Mouse (Mus musculus): ENCODE results near the gene Dusp18.
"Not testable (repeated sequence)": the region's sequence is repeated elsewhere in the genome, so short reads cannot be mapped to it uniquely, and the experiment has no call there.

Dusp18 gene

GRCm38 (mm10) chr11:3895458-3895857, 418 bp downstream of the Dusp18 start:
- no peak for DNase-seq

- DNase-seq, result no peak
Measured at GRCm38 (mm10) chr11:3895933-3896332, 893 bp downstream of the Dusp18 start.

GRCm38 (mm10) chr11:3900296-3900695, 5.3 kb downstream of the Dusp18 start:
- no peak for DNase-seq

DNA sequence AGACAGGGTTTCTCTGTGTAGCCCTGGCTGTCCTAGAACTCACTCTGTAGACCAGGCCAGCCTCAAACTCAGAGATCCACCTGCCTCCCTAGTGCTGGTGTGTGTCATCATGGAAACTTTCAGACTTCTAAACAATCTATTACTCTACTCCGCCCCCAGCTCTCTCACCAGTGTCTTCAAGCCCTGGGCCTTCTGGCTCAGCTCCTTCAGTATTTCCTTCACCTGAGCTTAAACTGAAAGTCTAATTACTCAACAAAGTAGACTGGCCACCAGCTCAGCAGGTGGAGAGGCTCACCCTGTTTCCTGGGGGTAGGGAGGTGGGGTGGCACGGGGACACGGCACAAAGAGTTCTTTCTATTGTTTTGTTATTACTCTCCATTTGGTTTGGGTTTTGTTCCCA, 7.5 kb downstream of the Dusp18 start:
- DNase-seq, result no peak

- peak; percentile 90 for DNase-seq
Measured at GRCm38 (mm10) chr11:3903046-3903445, 8.0 kb downstream of the Dusp18 start.

DNA sequence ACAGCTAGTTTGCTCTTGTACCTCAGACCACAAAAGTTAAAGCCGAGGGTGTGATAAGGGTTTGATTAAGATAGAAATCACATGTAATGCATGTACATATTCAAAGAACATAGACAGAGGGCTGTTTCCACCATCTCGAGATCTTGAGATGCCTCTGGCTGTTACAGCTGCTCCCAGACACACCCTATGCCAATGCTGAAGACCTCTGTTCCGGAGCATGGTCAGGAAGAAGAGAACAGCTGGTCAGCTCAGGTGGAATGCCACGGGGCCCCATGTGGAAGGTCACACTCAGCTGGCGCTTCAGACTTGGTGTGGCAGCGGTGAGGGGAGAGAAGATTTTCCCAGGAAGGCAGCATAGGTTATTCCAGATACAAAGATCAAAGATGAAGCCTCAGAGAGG, 9.6 kb downstream of the Dusp18 start:
- no peak for DNase-seq

GRCm38 (mm10) chr11:3905446-3905845, 10.4 kb downstream of the Dusp18 start:
- no peak for DNase-seq

GRCm38 (mm10) chr11:3909236-3909635, 14.2 kb downstream of the Dusp18 start:
- no peak for DNase-seq

- DNase-seq, result peak; percentile 11
Measured at GRCm38 (mm10) chr11:3910513-3911310, 15.7 kb downstream of the Dusp18 start.

DNA sequence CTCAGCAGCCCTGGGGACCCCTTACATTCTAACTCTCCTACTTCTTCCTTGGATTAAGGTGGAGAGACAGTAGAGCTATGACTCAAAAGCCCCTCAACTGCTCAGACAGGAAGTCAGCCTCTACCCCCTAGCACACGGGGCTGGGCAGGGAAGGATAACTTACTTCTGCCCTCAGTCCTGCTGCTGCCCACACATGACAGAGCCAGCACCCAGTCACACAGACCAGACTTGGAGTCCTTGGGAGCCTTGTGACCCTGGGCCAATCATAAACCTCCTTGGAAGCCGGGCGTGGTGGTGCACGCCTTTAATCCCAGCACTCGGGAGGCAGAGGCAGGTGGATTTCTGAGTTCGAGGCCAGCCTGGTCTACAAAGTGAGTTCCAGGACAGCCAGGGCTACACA, 16.4 kb downstream of the Dusp18 start:
- not testable (repeated sequence) for DNase-seq

- peak; percentile 7 for DNase-seq
Measured at GRCm38 (mm10) chr11:3912100-3912874, 17.2 kb downstream of the Dusp18 start.

- DNase-seq, result no peak
Measured at GRCm38 (mm10) chr11:3912875-3913271, 17.8 kb downstream of the Dusp18 start.

- peak; percentile 95 for DNase-seq
Measured at GRCm38 (mm10) chr11:3913316-3914108, 18.5 kb downstream of the Dusp18 start.

- DNase-seq, result peak; percentile 89
Measured at GRCm38 (mm10) chr11:3914109-3914840, 19.2 kb downstream of the Dusp18 start, which contains the start of gene Slc35e4. TSS of gene Slc35e4 (minus strand) at chr11:3914664.

- DNase-seq, result no peak
Measured at GRCm38 (mm10) chr11:3918738-3919137, 23.7 kb downstream of the Dusp18 start.

- no peak for DNase-seq
Measured at GRCm38 (mm10) chr11:3920476-3920875, 25.4 kb downstream of the Dusp18 start.

DNA sequence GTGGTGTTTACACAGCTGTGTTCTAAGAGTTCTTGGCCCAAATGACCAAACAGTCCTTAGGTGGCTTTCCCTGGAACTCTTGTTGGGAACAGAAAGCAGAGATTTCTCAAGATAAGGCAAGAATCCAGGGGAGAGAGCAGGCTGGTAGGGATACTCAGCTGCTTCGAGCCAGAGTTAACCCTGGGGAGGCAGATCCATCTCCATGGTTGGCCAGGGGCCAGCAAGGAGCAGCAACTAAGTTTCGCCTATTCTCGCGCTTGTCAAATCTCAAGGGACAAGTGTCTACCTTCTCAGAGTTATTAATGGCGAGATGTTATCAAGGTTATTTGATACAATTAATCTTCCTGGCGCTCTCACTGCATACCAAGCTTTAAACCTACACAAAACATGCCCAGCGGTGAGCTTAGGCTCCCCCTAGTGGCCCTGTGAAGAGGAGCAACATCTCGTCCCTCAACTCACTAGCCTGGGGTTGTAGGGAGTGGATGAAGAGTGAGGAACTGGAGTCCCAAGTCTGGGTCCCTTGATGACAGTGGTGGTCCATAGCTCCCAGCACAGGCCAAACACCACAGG, 26.3 kb downstream of the Dusp18 start:
- DNase-seq, result peak; percentile 64

- DNase-seq, result no peak
Measured at GRCm38 (mm10) chr11:3922115-3922514, 27.1 kb downstream of the Dusp18 start.

DNA sequence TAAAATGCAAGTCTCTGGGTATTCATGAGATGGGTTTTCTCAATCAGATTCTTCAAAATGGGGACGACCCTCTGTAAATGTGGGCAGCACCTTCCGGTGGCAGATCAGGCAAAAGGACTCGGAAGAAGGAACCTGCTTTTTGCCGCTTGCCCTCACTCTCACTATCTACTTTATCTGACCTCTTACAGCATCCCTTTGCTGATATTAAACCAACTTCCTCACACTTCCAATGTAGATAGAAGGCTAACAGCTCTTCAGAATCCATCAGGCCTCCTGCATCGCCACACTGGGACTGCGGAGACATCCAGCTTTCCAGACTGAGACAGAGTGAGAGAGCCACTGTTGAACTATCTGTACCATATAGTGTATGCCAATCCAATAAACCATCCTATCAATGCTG, 27.7 kb downstream of the Dusp18 start:
- DNase-seq, result no peak

DNA sequence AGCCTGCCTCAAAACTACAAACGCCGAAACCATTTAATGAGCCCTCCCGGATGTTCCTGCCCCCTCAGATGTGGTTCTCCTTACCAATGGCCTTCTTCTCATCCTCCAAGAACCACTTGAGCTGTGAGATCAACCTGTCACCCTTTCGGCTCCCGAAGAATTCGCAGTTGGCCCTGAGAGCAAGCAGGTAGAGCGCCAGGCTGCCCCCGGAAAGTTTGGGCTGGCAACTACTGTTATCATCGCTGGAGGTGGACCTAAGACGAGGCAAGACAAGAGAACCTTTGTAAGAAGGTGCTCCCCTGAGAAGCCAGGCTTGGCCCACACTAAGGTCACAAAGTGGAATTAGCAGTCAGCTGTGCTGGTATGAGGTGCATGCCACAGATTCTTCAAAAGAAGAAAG, 30.9 kb downstream of the Dusp18 start:
- no peak for DNase-seq

DNA sequence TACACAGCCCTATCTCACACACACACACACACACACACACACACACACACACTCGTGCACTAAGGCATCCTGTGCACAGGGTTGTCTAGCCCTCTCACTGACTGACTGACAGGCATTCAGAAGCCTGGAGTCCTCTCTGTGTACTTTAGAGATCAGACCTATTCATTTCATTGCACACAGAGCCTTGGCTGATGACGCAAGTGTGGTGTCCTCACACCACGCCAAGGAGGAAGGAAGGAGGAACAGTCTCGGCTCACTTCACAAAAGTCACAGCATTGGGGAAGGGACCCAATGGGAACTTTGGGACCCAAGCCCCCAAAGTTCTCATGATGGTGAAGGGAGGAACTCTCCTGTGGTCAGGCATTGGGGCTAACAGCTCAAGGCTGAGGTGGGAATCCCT, 35.0 kb downstream of the Dusp18 start:
- DNase-seq, result peak; percentile 35

DNA sequence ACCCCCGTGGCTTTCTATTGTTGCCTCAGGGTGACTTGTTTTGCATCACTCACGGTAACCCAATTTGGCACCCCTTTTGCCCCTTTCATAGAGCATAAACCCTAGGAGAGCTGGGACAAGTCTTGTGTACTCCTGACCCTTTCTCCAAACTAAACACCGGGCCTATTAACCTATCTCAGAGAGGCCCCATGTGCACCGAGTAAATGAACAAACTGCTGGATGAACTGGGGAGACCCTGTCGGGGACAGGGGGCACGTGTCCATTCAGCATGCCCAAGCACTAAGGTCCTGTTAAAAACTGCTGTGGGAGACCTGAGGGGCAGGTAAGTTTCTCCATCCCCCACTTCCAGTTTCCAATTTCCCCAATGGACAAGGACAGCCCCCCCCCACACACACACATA, 35.9 kb downstream of the Dusp18 start:
- DNase-seq, result peak; percentile 24

Measured in kidney, adult 18-20 months (tissue).